Mouse (Mus musculus) neural tube, embryonic 15.5 days (tissue): ENCODE data around the gene Mt2. TPM values are rescaled to one million over a fixed set of nuclear protein-coding genes. Genes with fewer than 3 reads are reported as not detected.
"Not testable (repeated sequence)": the region's sequence is repeated elsewhere in the genome, so short reads cannot be mapped to it uniquely, and the experiment has no call there.

Experiments used
- ATAC-seq: fragments of 200-750 bp; cut with Nextera tagmentation; 2 replicates; pipeline ENCODE4 v1.8.0; 2017; ENCODE audit warnings: mild to moderate bottlenecking, moderate TSS enrichment, moderate library complexity; ENCODE audit not compliant: low FRiP score
- H3K27ac ChIP-seq: fragments of 300-500 bp; sonication (generic); replicated peaks from 2 replicates; pipeline ENCODE4 v1.5.1; 2015; ENCODE audit warnings: mild to moderate bottlenecking, inconsistent platforms
- H3K27me3 ChIP-seq: fragments of 300-500 bp; sonication (generic); replicated peaks from 2 replicates; pipeline ENCODE4 v1.6.1; 2015; ENCODE audit warnings: inconsistent platforms
- H3K36me3 ChIP-seq: fragments of 300-500 bp; sonication (generic); 2 replicates; pipeline ENCODE4 v1.6.1; 2015; ENCODE audit warnings: inconsistent platforms
- H3K4me1 ChIP-seq: fragments of 300-500 bp; sonication (generic); 2 replicates; pipeline ENCODE4 v1.6.1; 2015; ENCODE audit warnings: inconsistent platforms
- H3K4me2 ChIP-seq: fragments of 300-500 bp; sonication (generic); 2 replicates; pipeline ENCODE4 v1.6.1; 2015; ENCODE audit warnings: inconsistent platforms, mild to moderate bottlenecking, moderate library complexity
- H3K4me3 ChIP-seq: fragments of 300-500 bp; sonication (generic); replicated peaks from 2 replicates; pipeline ENCODE4 v1.5.1; 2015; ENCODE audit warnings: mild to moderate bottlenecking, inconsistent platforms
- H3K9ac ChIP-seq: fragments of 300-500 bp; sonication (generic); replicated peaks from 2 replicates; pipeline ENCODE4 v1.6.1; 2015; ENCODE audit warnings: mild to moderate bottlenecking, inconsistent platforms
- H3K9me3 ChIP-seq: fragments of 300-500 bp; sonication (generic); replicated peaks from 2 replicates; pipeline ENCODE4 v1.6.1; 2016; ENCODE audit warnings: inconsistent platforms
- WGBS: fragments of 180-500 bp; shearing (Covaris S2); methylation state at CpG from one replicate; pipeline ENCODE4 v1.1.7; 2015; ENCODE audit warnings: mixed read lengths; 5-methylcytosine and 5-hydroxymethylcytosine counted together
- polyA plus RNA-seq: library from polyadenylated mRNA; unstranded; fragments of >200 nt; fragmentation: Nextera tagmentation; extraction: Ambion mirVana; gene quantifications from 2 replicates; pipeline ENCODE4 v1.2.1, GENCODE M21; 2015

Gene Mt2
- polyA plus RNA-seq: 32.8 and 40.2 TPM in 2 replicates

GRCm38 (mm10) chr8:94172075-94172808, at the start of gene Mt2:
Gene Mt2 (plus strand): TSS chr8:94172664.
- Histone ChIP-seq H3K27me3 (peaks cover 78% of the 10 kb centered on the region), H3K4me3 (peak within 1 kb of the TSS; percentile 45), H3K36me3 (no peaks in the 10 kb centered on the region), H3K27ac (0 out of 2 replicates have a peak within 1 kb of the TSS, but pooled peaks have one; percentile 13), H3K4me2 (peak within 1 kb of the TSS; percentile 90), H3K9me3 (no peaks in the 10 kb centered on the region), H3K9ac (peak within 1 kb of the TSS; percentile 47), H3K4me1 (peaks cover 22% of the 10 kb centered on the region)
- WGBS: under 1% methylated on average over 55 of the region's 56 CpGs
- peak; percentile 72 for ATAC-seq

GRCm38 (mm10) chr8:94122711-94123468, 49.6 kb upstream of the Mt2 start:
- WGBS: 41% methylated on average over 8 of the region's 8 CpGs
- Histone ChIP-seq H3K4me3 (no peak overlapping the region), H3K9me3 (no peaks in the 10 kb centered on the region), H3K27ac (no peak overlapping the region), H3K4me2 (no peak overlapping the region), H3K9ac (no peak overlapping the region), H3K4me1 (peaks cover 19% of the 10 kb centered on the region), H3K36me3 (no peaks in the 10 kb centered on the region), H3K27me3 (no peaks in the 10 kb centered on the region)
- ATAC-seq: no peak

GRCm38 (mm10) chr8:94127711-94128110, 44.8 kb upstream of the Mt2 start:
- Histone ChIP-seq H3K27ac (no peak overlapping the region), H3K9ac (no peak overlapping the region), H3K36me3 (no peaks in the 10 kb centered on the region), H3K4me1 (peaks cover 7% of the 10 kb centered on the region; the same call in 1 of the 2 replicates), H3K27me3 (no peaks in the 10 kb centered on the region), H3K9me3 (no peaks in the 10 kb centered on the region), H3K4me2 (no peak overlapping the region), H3K4me3 (no peak overlapping the region)
- ATAC-seq: no peak
- WGBS: 46% methylated on average over 6 of the region's 6 CpGs

- H3K27ac ChIP-seq: no peak overlapping the region
- no peak overlapping the region for H3K9ac ChIP-seq
- H3K36me3 ChIP-seq: no peaks in the 10 kb centered on the region
- H3K4me2 ChIP-seq: no peak overlapping the region
- WGBS: 67% methylated on average over 6 of the region's 6 CpGs
- no peak for ATAC-seq
- no peak overlapping the region for H3K4me3 ChIP-seq
- H3K9me3 ChIP-seq: no peaks in the 10 kb centered on the region
- no peaks in the 10 kb centered on the region for H3K27me3 ChIP-seq
- 0 out of 2 replicates have a peak, but pooled peaks cover 4% of the 10 kb centered on the region for H3K4me1 ChIP-seq
These were observed 43.2 kb upstream of the Mt2 start for GRCm38 (mm10) chr8:94129133-94129789.

GRCm38 (mm10) chr8:94130126-94130525, 42.3 kb upstream of the Mt2 start:
- H3K4me3 ChIP-seq: no peak overlapping the region
- no peak overlapping the region for H3K9ac ChIP-seq
- H3K4me1 ChIP-seq: 0 out of 2 replicates have a peak, but pooled peaks cover 4% of the 10 kb centered on the region
- H3K27ac ChIP-seq: no peak overlapping the region
- H3K36me3 ChIP-seq: no peaks in the 10 kb centered on the region
- no peaks in the 10 kb centered on the region for H3K9me3 ChIP-seq
- H3K4me2 ChIP-seq: no peak overlapping the region
- H3K27me3 ChIP-seq: no peaks in the 10 kb centered on the region
- no peak for ATAC-seq
- 90% methylated on average over 4 of the region's 4 CpGs for WGBS

- no peak for ATAC-seq
- H3K27me3 ChIP-seq: no peaks in the 10 kb centered on the region
- H3K4me3 ChIP-seq: no peak overlapping the region
- no peaks in the 10 kb centered on the region for H3K36me3 ChIP-seq
- no peak overlapping the region for H3K27ac ChIP-seq
- H3K4me1 ChIP-seq: 0 out of 2 replicates have a peak, but pooled peaks cover 4% of the 10 kb centered on the region
- 57% methylated on average over 5 of the region's 5 CpGs for WGBS
- H3K4me2 ChIP-seq: no peak overlapping the region
- no peak overlapping the region for H3K9ac ChIP-seq
- no peaks in the 10 kb centered on the region for H3K9me3 ChIP-seq
These were observed 40.4 kb upstream of the Mt2 start for GRCm38 (mm10) chr8:94132096-94132495.

GRCm38 (mm10) chr8:94134601-94135000, 37.9 kb upstream of the Mt2 start:
- H3K9me3 ChIP-seq, H3K9ac ChIP-seq, H3K27ac ChIP-seq, H3K4me2 ChIP-seq, H3K27me3 ChIP-seq, ATAC-seq, H3K4me1 ChIP-seq, H3K36me3 ChIP-seq, H3K4me3 ChIP-seq: not testable (repeated sequence)
- WGBS: 76% methylated on average over 3 of the region's 3 CpGs

- no peak overlapping the region for H3K27ac ChIP-seq
- 97% methylated on average over 6 of the region's 6 CpGs for WGBS
- H3K9me3 ChIP-seq: no peaks in the 10 kb centered on the region
- no peaks in the 10 kb centered on the region for H3K36me3 ChIP-seq
- no peaks in the 10 kb centered on the region for H3K27me3 ChIP-seq
- H3K4me3 ChIP-seq: no peak overlapping the region
- no peaks in the 10 kb centered on the region for H3K4me1 ChIP-seq
- no peak overlapping the region for H3K4me2 ChIP-seq
- no peak for ATAC-seq
- no peak overlapping the region for H3K9ac ChIP-seq
These were observed 36.9 kb upstream of the Mt2 start for GRCm38 (mm10) chr8:94135556-94135955.

- Histone ChIP-seq H3K36me3 (no peaks in the 10 kb centered on the region), H3K27ac (no peak overlapping the region), H3K27me3 (no peaks in the 10 kb centered on the region), H3K4me1 (no peaks in the 10 kb centered on the region), H3K4me2 (no peak overlapping the region), H3K9me3 (no peaks in the 10 kb centered on the region), H3K4me3 (no peak overlapping the region), H3K9ac (no peak overlapping the region)
- no peak for ATAC-seq
- WGBS: 88% methylated on average over 7 of the region's 7 CpGs
These were observed 36.3 kb upstream of the Mt2 start for GRCm38 (mm10) chr8:94136192-94136591.

- WGBS: 53% methylated on average over 6 of the region's 6 CpGs
- Histone ChIP-seq H3K4me2 (no peak within 1 kb of the TSS), H3K4me1 (no peaks in the 10 kb centered on the region), H3K9me3 (no peaks in the 10 kb centered on the region), H3K36me3 (no peaks in the 10 kb centered on the region), H3K9ac (no peak within 1 kb of the TSS), H3K27ac (no peak within 1 kb of the TSS), H3K4me3 (no peak within 1 kb of the TSS), H3K27me3 (no peaks in the 10 kb centered on the region)
- ATAC-seq: no peak
These were observed 35.5 kb upstream of the Mt2 start, which contains the start of gene Mt4 for GRCm38 (mm10) chr8:94136933-94137332. Gene Mt4 (plus strand): TSS chr8:94137197.

GRCm38 (mm10) chr8:94140266-94140795, 32.1 kb upstream of the Mt2 start:
- 88% methylated on average over 4 of the region's 4 CpGs for WGBS

More at GRCm38 (mm10) chr8:94140266-94140795, 32.1 kb upstream of the Mt2 start:
- Histone ChIP-seq H3K4me1 (no peaks in the 10 kb centered on the region), H3K9me3 (no peaks in the 10 kb centered on the region), H3K36me3 (no peaks in the 10 kb centered on the region), H3K27me3 (no peaks in the 10 kb centered on the region), H3K4me3 (no peak overlapping the region), H3K27ac (no peak overlapping the region), H3K4me2 (no peak overlapping the region), H3K9ac (no peak overlapping the region)
- ATAC-seq: no peak
